Mouse (Mus musculus) embryonic fibroblast, embryonic 13.5 days (primary cell): ENCODE measurements around the gene Slc37a1. TPM values are rescaled to one million over a fixed set of nuclear protein-coding genes. Genes with fewer than 3 reads are reported as not detected.

Source experiments
- H3K27ac ChIP-seq: 2 replicates; pipeline ENCODE4 v1.5.1; 2012; ENCODE audit warnings: low read length, control low read depth, inconsistent platforms; ENCODE audit not compliant: insufficient read depth
- H3K4me1 ChIP-seq: 2 replicates; pipeline ENCODE4 v1.6.1; 2011; ENCODE audit warnings: low read length; ENCODE audit not compliant: control insufficient read depth, insufficient read depth
- H3K4me3 ChIP-seq: 2 replicates; pipeline ENCODE4 v1.5.1; 2011; ENCODE audit warnings: mild to moderate bottlenecking, control low read depth, low read length; ENCODE audit not compliant: insufficient read depth
- CTCF ChIP-seq: IDR thresholded peaks from 2 replicates; pipeline ENCODE4 v1.5.1; 2011; ENCODE audit warnings: mild to moderate bottlenecking, control low read depth, low read length, moderate library complexity, borderline replicate concordance; ENCODE audit not compliant: insufficient read depth
- POLR2A ChIP-seq: IDR thresholded peaks from 2 replicates; pipeline ENCODE4 v1.6.1; 2011; ENCODE audit warnings: low read depth, mild to moderate bottlenecking, control low read depth, low read length, moderate library complexity
- polyA plus RNA-seq: library from polyadenylated mRNA; stranded (reverse); fragments of >200 nt; gene quantifications from 2 replicates; pipeline ENCODE4 v1.2.4, GENCODE M21; 2011; ENCODE audit warnings: low read depth; ENCODE audit not compliant: missing spikeins, insufficient read length

Slc37a1 gene
- polyA plus RNA-seq, 1 experiment = not detected

GRCm38 (mm10) chr17:31328466-31328865 is 41.9 kb downstream of the Slc37a1 start:
- peaks cover 9% of the 10 kb centered on the region for H3K4me1 ChIP-seq
- H3K27ac ChIP-seq = no peak overlapping the region
- no peak overlapping the region for H3K4me3 ChIP-seq
- TF ChIP-seq CTCF = peak; percentile 56; the same call in 1 of the 2 replicates
- TF ChIP-seq POLR2A = no peak

GRCm38 (mm10) chr17:31330622-31331021 is 44.0 kb downstream of the Slc37a1 start:
- no peak overlapping the region for H3K27ac ChIP-seq
- H3K4me1 ChIP-seq = peaks cover 7% of the 10 kb centered on the region
- H3K4me3 ChIP-seq = no peak overlapping the region
- TF ChIP-seq POLR2A (no peak), CTCF (peak; percentile 38; the same call in 1 of the 2 replicates)

- H3K4me1 ChIP-seq = 0 out of 2 replicates have a peak, but pooled peaks cover 6% of the 10 kb centered on the region
- no peak overlapping the region for H3K27ac ChIP-seq
- TF ChIP-seq POLR2A = no peak
- TF ChIP-seq CTCF = no peak
- H3K4me3 ChIP-seq = no peak overlapping the region
Measured at GRCm38 (mm10) chr17:31331273-31331672, 44.7 kb downstream of the Slc37a1 start.

GRCm38 (mm10) chr17:31331920-31332319 is 45.3 kb downstream of the Slc37a1 start:
- Histone ChIP-seq H3K4me3 (no peak overlapping the region), H3K4me1 (0 out of 2 replicates have a peak, but pooled peaks cover 3% of the 10 kb centered on the region), H3K27ac (no peak overlapping the region)
- TF ChIP-seq CTCF (no peak), POLR2A (no peak)

GRCm38 (mm10) chr17:31332333-31332732 is 45.7 kb downstream of the Slc37a1 start:
- 0 out of 2 replicates have a peak, but pooled peaks cover under 1% of the 10 kb centered on the region for H3K4me1 ChIP-seq
- no peak overlapping the region for H3K4me3 ChIP-seq
- TF ChIP-seq POLR2A (no peak), CTCF (no peak)
- H3K27ac ChIP-seq = no peak overlapping the region

- no peaks in the 10 kb centered on the region for H3K4me1 ChIP-seq
- no peak overlapping the region for H3K4me3 ChIP-seq
- no peak overlapping the region for H3K27ac ChIP-seq
- no peak for TF ChIP-seq POLR2A
Measured at GRCm38 (mm10) chr17:31334509-31335260, 48.1 kb downstream of the Slc37a1 start.

- no peak overlapping the region for H3K4me3 ChIP-seq
- TF ChIP-seq POLR2A = no peak
- TF ChIP-seq CTCF = no peak
- no peaks in the 10 kb centered on the region for H3K4me1 ChIP-seq
- no peak overlapping the region for H3K27ac ChIP-seq
Measured at GRCm38 (mm10) chr17:31335344-31336080, 48.9 kb downstream of the Slc37a1 start.

- no peak overlapping the region for H3K4me3 ChIP-seq
- H3K27ac ChIP-seq = no peak overlapping the region
- H3K4me1 ChIP-seq = no peaks in the 10 kb centered on the region
- TF ChIP-seq CTCF = no peak
- no peak for TF ChIP-seq POLR2A
Measured at GRCm38 (mm10) chr17:31339769-31340168, 53.2 kb downstream of the Slc37a1 start.

- TF ChIP-seq POLR2A = no peak
- no peak for TF ChIP-seq CTCF
- Histone ChIP-seq H3K4me1 (no peaks in the 10 kb centered on the region), H3K27ac (no peak overlapping the region), H3K4me3 (no peak overlapping the region)
Measured at GRCm38 (mm10) chr17:31342191-31342590, 55.6 kb downstream of the Slc37a1 start.
